Mouse (Mus musculus): Measurements from ENCODE around the gene CK137956. TPM values are rescaled to one million over a fixed set of nuclear protein-coding genes. Genes with fewer than 3 reads are reported as not detected.

Gene CK137956
- polyA plus RNA-seq, 1 experiment: not detected

DNA sequence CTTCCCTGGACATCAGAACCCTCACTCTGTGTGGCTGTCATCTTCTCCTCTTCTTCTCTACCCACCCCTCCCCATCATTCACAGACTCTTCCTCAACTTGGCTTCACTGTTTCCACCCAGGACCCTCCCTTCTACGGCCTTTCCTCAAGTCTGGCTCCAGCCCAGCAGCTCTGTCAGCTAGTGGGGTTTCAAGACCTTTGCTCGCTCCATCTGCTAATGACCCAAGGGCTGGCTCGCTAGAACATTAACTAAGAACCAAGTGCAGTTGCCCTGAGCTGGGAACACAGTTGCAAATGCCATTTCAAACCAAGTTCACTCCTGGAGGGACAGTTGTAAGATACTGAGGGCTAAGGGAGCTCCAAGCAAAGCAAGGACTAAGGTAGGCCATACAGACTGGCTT, 28.5 kb upstream of the CK137956 start:
- no peak overlapping the region for H3ac ChIP-seq (ENCODE audit: control insufficient read depth, insufficient read length)
- H3K36me3 ChIP-seq (ENCODE audit: control insufficient read depth, insufficient read depth): no peaks in the 10 kb centered on the region
- H3K27me3 ChIP-seq (ENCODE audit: control insufficient read depth, insufficient read depth, insufficient read length): no peaks in the 10 kb centered on the region
- no peak overlapping the region for H3K4me2 ChIP-seq (ENCODE audit: low read depth)
- TF ChIP-seq REST (IDR thresholded peaks at IDR 0.05; ENCODE audit: insufficient read depth, insufficient read length) (no peak), POLR2A (IDR thresholded peaks at IDR 0.05; ENCODE audit: insufficient read length, low read depth) (no peak), CEBPB (IDR thresholded peaks at IDR 0.05; ENCODE audit: insufficient read depth, poor library complexity, severe bottlenecking) (no peak), E2F4 (IDR thresholded peaks at IDR 0.05; ENCODE audit: insufficient read depth) (no peak), MAX (IDR thresholded peaks at IDR 0.05; ENCODE audit: low read depth) (no peak), MYOD1 (IDR thresholded peaks at IDR 0.05; ENCODE audit: control insufficient read depth in 1 of 3, insufficient read length in 2 of 3, low read depth in 2 of 3) (no peak), SRF (IDR thresholded peaks at IDR 0.05; ENCODE audit: control insufficient read depth, insufficient read length, low read depth) (no peak), POLR2AphosphoS2 (IDR thresholded peaks at IDR 0.05; ENCODE audit: insufficient read length, low read depth) (no peak), USF1 (IDR thresholded peaks at IDR 0.05; ENCODE audit: low read depth) (no peak), TCF3 (IDR thresholded peaks at IDR 0.05; ENCODE audit: insufficient read length, low read depth) (no peak), TCF12 (IDR thresholded peaks at IDR 0.05; ENCODE audit: insufficient read depth, poor library complexity, severe bottlenecking) (no peak), MYOG (IDR thresholded peaks at IDR 0.05; ENCODE audit: control insufficient read depth in 1 of 3, insufficient read depth in 1 of 3, insufficient read length in 2 of 3, low read depth in 2 of 3) (no peak)
- H3K79me2 ChIP-seq (ENCODE audit: control insufficient read depth, insufficient read depth): no peaks in the 10 kb centered on the region
- H3K4me3 ChIP-seq: no peak overlapping the region

DNA sequence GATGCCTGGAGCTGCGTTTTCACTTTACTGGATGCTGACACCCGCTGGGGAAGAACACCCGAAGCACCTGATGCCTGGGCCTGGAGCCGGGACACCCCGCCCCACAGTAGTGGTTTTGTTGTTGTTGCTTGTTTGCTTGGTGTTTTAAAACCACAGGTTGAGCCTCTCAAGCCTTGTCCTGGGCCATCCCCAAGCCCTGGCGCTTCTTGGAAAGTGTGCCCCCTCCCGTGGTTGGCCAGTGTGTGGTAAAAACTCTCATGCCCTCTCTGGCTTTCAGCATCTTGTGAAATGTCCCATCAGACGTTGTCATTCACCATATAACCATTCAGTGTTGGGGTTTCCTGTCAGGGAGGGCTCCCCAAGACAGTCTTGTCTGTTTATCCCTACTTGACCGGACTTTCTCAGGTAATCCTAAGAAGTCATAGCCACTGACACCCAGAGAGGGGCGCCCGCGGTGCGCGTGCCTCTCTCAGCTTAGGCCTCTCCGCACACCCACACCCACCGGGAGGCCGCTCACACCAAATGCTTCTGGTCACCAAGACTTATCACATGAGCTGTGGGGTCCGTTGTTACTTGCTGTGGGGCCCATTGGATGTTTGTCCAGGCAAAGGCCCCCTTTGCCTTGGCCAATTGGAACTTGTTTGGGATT, 18.7 kb upstream of the CK137956 start:
- Histone ChIP-seq H3K36me3 (ENCODE audit: control insufficient read depth, insufficient read depth) (no peaks in the 10 kb centered on the region), H3ac (ENCODE audit: control insufficient read depth, insufficient read length) (no peak overlapping the region), H3K79me2 (ENCODE audit: control insufficient read depth, insufficient read depth) (no peaks in the 10 kb centered on the region), H3K27me3 (ENCODE audit: control insufficient read depth, insufficient read depth, insufficient read length) (no peaks in the 10 kb centered on the region), H3K4me3 (no peak overlapping the region), H3K4me2 (ENCODE audit: low read depth) (no peak overlapping the region)
- TF ChIP-seq TCF12 (IDR thresholded peaks at IDR 0.05; ENCODE audit: insufficient read depth, poor library complexity, severe bottlenecking): no peak
- TF ChIP-seq TCF3 (IDR thresholded peaks at IDR 0.05; ENCODE audit: insufficient read length, low read depth): no peak
- no peak for TF ChIP-seq E2F4 (IDR thresholded peaks at IDR 0.05; ENCODE audit: insufficient read depth)
- TF ChIP-seq POLR2AphosphoS2 (IDR thresholded peaks at IDR 0.05; ENCODE audit: insufficient read length, low read depth): no peak
- TF ChIP-seq SRF (IDR thresholded peaks at IDR 0.05; ENCODE audit: control insufficient read depth, insufficient read length, low read depth): no peak
- no peak for TF ChIP-seq USF1 (IDR thresholded peaks at IDR 0.05; ENCODE audit: low read depth)

DNA sequence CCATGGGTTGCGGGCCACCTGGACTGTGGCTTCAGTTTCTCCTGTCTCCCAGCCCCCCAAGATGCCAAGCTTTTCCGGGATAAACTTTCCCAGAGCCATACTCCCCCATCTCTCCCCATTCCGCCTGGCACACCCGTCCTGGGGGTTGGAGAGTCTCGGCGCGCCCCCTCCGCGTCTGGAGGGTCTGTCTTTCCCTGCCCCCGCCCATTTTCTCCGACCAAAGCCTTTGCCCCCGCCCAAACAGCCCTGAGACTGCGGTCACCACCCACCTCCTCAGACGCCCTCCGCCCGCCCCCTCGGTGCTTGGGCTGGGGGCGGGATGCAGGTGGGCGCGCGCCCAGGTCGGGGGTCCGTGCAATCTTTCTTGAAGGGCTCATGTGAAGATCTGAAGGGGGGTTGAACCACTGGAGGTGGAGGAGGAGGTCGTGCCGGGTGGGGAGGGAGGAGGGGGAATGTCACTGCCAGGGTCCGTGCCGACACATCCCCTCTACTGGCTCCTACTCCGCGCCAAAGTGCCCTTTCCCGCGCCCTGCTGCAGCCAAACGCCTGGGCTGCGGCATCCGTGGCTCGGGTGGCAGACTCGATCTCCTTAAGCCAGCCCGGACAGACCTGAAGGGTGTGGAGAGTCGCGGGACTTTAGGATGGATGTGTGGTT, 17.9 kb upstream of the CK137956 start:
- no peaks in the 10 kb centered on the region for H3K36me3 ChIP-seq (ENCODE audit: control insufficient read depth, insufficient read depth)
- no peaks in the 10 kb centered on the region for H3K27me3 ChIP-seq (ENCODE audit: control insufficient read depth, insufficient read depth, insufficient read length)
- no peak overlapping the region for H3K4me2 ChIP-seq (ENCODE audit: low read depth)
- H3ac ChIP-seq (ENCODE audit: control insufficient read depth, insufficient read length): no peak overlapping the region
- H3K79me2 ChIP-seq (ENCODE audit: control insufficient read depth, insufficient read depth): no peaks in the 10 kb centered on the region
- no peak overlapping the region for H3K4me3 ChIP-seq
- TF ChIP-seq REST (IDR thresholded peaks at IDR 0.05; ENCODE audit: insufficient read depth, insufficient read length): no peak
- no peak for TF ChIP-seq MAX (IDR thresholded peaks at IDR 0.05; ENCODE audit: low read depth)
- no peak for TF ChIP-seq MYOG (IDR thresholded peaks at IDR 0.05; ENCODE audit: control insufficient read depth in 1 of 3, insufficient read depth in 1 of 3, insufficient read length in 2 of 3, low read depth in 2 of 3)

DNA sequence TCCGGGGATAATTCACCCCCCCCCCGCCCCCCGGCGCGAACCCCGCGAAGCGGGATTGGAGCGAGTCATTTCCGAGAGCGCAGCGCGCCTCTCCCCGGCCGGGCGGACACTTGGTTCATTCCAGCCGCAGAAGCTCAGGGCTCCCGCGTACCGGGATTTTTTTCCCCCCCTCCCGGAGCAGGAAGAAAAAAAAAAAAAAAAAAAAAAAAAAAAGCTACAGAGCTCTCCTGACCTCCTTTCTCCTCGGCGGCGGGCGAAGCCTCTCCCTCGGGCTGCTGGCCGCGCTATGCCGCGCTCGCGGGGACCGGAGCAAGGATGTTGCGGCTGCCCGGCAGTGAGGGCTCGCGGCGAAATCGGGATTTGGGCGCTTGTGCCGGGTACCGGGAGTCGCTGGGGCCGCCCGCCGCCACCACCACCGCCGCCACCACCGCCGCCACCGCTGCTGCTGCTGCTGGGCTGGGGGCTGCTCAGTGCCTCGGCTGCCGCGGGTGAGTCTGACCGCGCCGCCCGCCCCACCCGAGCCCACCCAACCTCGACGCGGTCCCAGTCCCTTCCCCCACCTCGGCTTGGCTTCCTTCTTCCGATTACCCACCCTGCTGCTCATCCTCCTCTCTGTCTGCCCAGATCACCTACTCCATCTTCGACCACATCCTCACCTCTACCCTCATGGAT, 17.2 kb upstream of the CK137956 start, which contains the start of gene Csmd2:
Gene Csmd2, plus strand, starts transcription at position 74 of the 672 bp plus-strand sequence.
- no peak within 1 kb of the TSS for H3K4me3 ChIP-seq
- TF ChIP-seq REST (IDR thresholded peaks at IDR 0.05; ENCODE audit: insufficient read depth, insufficient read length) (no peak), MYOG (IDR thresholded peaks at IDR 0.05; ENCODE audit: control insufficient read depth in 1 of 3, insufficient read depth in 1 of 3, insufficient read length in 2 of 3, low read depth in 2 of 3) (no peak), TCF3 (IDR thresholded peaks at IDR 0.05; ENCODE audit: insufficient read length, low read depth) (no peak), USF1 (IDR thresholded peaks at IDR 0.05; ENCODE audit: low read depth) (no peak), SRF (IDR thresholded peaks at IDR 0.05; ENCODE audit: control insufficient read depth, insufficient read length, low read depth) (no peak), E2F4 (IDR thresholded peaks at IDR 0.05; ENCODE audit: insufficient read depth) (no peak), POLR2A (IDR thresholded peaks at IDR 0.05; ENCODE audit: insufficient read length, low read depth) (no peak), MAX (IDR thresholded peaks at IDR 0.05; ENCODE audit: low read depth) (no peak), MYOD1 (IDR thresholded peaks at IDR 0.05; ENCODE audit: control insufficient read depth in 1 of 3, insufficient read length in 2 of 3, low read depth in 2 of 3) (no peak), TCF12 (IDR thresholded peaks at IDR 0.05; ENCODE audit: insufficient read depth, poor library complexity, severe bottlenecking) (no peak), CEBPB (IDR thresholded peaks at IDR 0.05; ENCODE audit: insufficient read depth, poor library complexity, severe bottlenecking) (no peak), POLR2AphosphoS2 (IDR thresholded peaks at IDR 0.05; ENCODE audit: insufficient read length, low read depth) (no peak)

More for the DNA sequence above, 17.2 kb upstream of the CK137956 start, which contains the start of gene Csmd2:
- H3K36me3 ChIP-seq (ENCODE audit: control insufficient read depth, insufficient read depth): no peaks in the 10 kb centered on the region
- no peaks in the 10 kb centered on the region for H3K27me3 ChIP-seq (ENCODE audit: control insufficient read depth, insufficient read depth, insufficient read length)
- no peaks in the 10 kb centered on the region for H3K79me2 ChIP-seq (ENCODE audit: control insufficient read depth, insufficient read depth)
- no peak within 1 kb of the TSS for H3ac ChIP-seq (ENCODE audit: control insufficient read depth, insufficient read length)
- H3K4me2 ChIP-seq (ENCODE audit: low read depth): no peak within 1 kb of the TSS

Measured in myocyte (in vitro differentiated cells).